Mouse (Mus musculus) CH12.LX (cell line): ENCODE measurements around the gene Rexo1.

ENCODE experiments used
- CHD1 ChIP-seq: IDR thresholded peaks from 2 replicates; pipeline ENCODE4 v1.6.1; 2012; ENCODE audit warnings: low read depth, low read length, improper control_type of control experiment, inconsistent platforms
- EP300 ChIP-seq: IDR thresholded peaks from 2 replicates; pipeline ENCODE4 v1.6.1; 2011; ENCODE audit warnings: low read length, improper control_type of control experiment
- RCOR1 ChIP-seq: conservative IDR thresholded peaks from 2 replicates; pipeline ENCODE4 v1.6.1; 2012; ENCODE audit warnings: low read depth, mild to moderate bottlenecking, inconsistent platforms, low read length, improper control_type of control experiment
- USF1 ChIP-seq: IDR thresholded peaks from 2 replicates; pipeline ENCODE4 v1.6.1; 2014; ENCODE audit warnings: low read depth, mild to moderate bottlenecking, inconsistent platforms, low read length, improper control_type of control experiment

- no peak for TF ChIP-seq EP300
- no peak for TF ChIP-seq RCOR1
- no peak for TF ChIP-seq USF1
- TF ChIP-seq CHD1 = no peak
Measured at GRCm38 (mm10) chr10:80578131-80578750, 16.9 kb upstream of the Rexo1 start.
